Mouse (Mus musculus) G1E-ER4 (cell line): Measurements from ENCODE around the gene Cxcr5. TPM values are rescaled to one million over a fixed set of nuclear protein-coding genes. Genes with fewer than 3 reads are reported as not detected.

ENCODE experiments used
- GATA1 ChIP-seq: IDR thresholded peaks from one replicate; pipeline ENCODE4 v1.8.0; 2012; ENCODE audit warnings: low read length, inconsistent platforms
- polyA plus RNA-seq: library from polyadenylated mRNA; stranded (reverse); fragments of >175 nt; gene quantifications from 2 replicates; pipeline ENCODE4 v1.2.3, GENCODE M21; 2012

The Cxcr5 gene
- polyA plus RNA-seq, 1 experiment, result not detected

GRCm38 (mm10) chr9:44486741-44487421 lies 74.8 kb downstream of the Cxcr5 start:
- no peak for TF ChIP-seq GATA1

- TF ChIP-seq GATA1, result no peak
Measured at GRCm38 (mm10) chr9:44486335-44486734, 75.3 kb downstream of the Cxcr5 start.

- TF ChIP-seq GATA1, result no peak
Measured at GRCm38 (mm10) chr9:44485516-44486161, 76.0 kb downstream of the Cxcr5 start.

DNA sequence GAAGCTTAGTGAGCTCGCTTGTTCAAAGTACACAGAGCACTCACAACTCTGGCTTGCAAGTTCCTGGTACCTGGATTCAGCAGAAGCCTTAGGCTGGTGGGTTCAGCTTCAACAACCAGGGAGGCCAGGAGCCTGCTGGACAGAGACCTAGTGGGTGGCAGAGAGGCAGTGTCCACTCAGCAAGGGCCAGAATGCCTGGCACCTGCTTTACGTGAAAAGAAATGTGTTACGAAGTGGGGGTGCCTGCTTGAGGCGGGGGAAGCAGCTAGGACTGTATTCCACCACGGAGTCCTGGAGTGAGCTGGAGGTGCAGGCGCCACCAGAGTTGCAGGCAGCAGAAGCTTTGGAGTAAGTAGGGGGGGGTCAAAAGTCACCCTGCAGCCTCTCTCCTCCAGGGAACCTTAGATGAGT lies 76.6 kb downstream of the Cxcr5 start:
- TF ChIP-seq GATA1, result no peak

DNA sequence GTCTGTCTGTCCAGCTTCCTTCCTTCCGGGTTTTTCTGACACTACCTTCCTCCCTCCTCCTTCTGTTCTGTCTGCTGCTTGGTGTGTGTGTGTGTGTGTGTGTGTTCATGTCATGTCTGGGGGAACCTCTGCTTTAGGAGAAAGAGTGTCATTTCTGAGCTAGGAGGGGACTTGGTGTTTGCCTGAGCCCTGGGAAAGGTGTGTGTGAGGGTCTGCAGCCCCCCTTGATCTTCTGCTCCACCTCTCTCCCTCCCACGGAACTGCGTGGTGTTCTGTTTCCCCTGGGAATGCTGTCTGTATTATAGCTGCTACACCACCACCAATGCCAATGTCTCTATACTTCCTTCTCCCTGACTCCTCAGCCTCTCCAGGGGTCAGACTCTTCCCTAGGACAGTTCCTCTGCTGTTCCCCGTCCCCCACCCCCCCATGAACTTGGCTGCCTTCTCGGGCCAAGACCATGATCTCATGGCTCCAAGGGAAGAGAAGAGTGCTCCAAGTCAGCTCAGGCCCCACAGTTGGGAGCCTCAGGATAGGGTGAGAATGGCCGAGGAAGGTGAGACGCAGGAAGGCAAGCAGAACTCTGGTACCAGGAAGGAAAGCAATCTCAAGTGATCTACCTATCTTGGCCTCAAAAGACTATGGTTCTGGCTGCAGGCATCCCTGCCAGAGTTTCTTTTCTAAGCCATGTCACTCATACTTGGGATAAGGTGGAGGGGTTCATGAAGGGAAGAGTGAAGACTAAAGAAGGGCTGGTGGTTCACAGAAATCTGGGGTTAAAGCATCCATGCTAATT lies 77.2 kb downstream of the Cxcr5 start:
- no peak for TF ChIP-seq GATA1

DNA sequence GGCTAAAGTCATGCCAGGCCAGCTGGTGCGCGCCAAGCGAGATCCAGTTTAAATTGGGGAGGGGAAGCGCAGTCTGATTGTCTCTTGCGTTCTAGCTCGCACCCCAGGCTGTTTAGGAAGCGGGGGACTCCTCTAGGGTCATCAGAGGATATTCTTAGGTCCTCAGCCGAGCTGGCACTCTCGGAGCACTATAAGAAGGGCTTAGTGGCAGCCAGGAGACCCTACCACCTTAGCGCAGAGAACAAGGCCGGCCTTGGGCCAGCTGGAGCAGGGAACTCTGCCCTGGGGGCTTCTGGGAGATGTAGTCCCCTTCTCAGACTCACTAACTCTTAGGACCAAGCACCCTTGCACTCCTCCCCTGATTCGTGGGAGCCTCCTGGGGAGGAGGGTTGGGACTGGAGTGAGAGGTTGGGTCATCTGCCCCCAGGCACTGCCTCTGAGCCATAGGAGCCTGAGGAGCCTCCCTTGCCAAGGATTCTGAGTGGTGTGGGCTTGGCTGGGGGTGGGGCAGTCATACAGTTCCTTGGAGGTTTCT lies 78.1 kb downstream of the Cxcr5 start:
- TF ChIP-seq GATA1, result no peak

DNA sequence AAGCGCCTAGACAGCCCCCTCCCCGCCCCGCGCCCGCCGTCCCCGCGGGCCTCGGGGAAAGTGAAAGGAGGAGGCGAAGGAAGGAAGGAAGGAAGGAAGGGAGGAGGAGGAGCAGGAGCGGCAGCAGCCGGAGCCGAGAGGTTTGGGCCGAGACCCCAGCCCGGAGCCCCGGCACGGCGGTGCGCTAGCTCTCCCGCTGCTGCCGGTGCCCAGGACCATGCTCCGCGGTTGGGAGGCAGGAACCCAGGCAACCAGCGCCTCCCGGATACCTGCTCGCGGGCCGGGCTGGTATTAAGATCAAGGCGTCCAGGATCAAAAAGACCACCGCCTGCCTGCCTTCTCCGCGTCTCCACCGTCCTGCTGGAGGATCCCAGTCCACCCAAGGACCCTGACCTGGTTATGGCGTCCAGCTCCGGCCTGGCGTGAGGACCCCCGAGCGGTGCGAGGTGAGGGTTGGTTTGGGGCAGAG lies 78.6 kb downstream of the Cxcr5 start:
- TF ChIP-seq GATA1, result no peak

GRCm38 (mm10) chr9:44482552-44482951 lies 79.1 kb downstream of the Cxcr5 start, which contains the start of gene Bcl9l:
Bcl9l (plus strand) TSS chr9:44482825.
- no peak for TF ChIP-seq GATA1

DNA sequence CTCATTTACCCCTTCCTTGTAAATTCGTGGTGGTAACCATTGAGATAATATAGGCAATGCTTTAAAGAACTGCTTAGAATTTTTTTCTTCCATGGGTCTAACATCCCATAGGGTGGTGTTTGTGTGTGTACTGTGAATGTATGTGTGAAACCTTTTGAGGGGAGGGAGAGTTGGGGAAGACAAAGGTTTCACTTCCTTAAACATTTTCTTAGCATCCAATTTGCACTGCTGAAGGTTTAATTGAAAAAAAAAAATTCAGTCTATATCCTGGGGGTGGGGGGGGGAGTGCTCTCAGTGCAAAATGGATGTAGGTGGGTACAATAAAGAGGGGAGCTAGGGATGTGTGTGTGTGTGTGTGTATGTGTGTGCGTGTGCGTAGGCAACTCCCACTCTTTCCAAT lies 79.6 kb downstream of the Cxcr5 start:
- TF ChIP-seq GATA1, result no peak

- no peak for TF ChIP-seq GATA1
Measured at GRCm38 (mm10) chr9:44479628-44480428, 81.8 kb downstream of the Cxcr5 start.

DNA sequence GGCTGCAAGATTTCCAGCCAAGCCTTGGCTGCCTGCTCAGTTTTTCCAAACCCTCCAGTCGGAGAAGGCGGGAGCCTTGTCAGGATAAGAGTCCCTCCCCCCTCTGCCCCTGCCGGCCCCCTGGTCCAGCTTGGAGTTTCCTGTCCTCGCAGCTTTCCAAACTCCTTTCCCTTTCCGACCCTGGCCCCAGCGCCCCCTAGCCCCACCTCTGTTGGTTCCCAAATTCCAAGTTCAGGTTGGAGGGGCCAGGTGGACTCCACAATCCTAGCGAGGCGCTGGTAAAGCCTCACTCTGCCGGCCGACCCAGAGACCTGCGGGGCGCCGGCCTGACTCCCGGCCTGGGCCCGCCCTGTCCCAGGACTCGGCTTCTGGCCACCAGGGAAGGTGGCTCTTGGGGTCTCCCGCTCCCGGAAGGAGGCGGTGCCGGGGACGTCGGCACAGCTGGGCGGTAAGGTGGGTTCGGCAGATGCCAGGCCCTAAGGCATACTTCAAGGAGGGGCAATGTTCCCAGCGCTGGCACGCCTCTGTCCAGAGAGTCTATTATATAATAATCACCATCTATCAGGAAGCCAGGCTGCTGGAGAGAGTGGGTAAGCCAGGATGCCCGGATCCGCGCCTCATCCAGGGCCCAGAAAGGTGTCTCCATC lies 82.6 kb downstream of the Cxcr5 start:
- TF ChIP-seq GATA1, result no peak

DNA sequence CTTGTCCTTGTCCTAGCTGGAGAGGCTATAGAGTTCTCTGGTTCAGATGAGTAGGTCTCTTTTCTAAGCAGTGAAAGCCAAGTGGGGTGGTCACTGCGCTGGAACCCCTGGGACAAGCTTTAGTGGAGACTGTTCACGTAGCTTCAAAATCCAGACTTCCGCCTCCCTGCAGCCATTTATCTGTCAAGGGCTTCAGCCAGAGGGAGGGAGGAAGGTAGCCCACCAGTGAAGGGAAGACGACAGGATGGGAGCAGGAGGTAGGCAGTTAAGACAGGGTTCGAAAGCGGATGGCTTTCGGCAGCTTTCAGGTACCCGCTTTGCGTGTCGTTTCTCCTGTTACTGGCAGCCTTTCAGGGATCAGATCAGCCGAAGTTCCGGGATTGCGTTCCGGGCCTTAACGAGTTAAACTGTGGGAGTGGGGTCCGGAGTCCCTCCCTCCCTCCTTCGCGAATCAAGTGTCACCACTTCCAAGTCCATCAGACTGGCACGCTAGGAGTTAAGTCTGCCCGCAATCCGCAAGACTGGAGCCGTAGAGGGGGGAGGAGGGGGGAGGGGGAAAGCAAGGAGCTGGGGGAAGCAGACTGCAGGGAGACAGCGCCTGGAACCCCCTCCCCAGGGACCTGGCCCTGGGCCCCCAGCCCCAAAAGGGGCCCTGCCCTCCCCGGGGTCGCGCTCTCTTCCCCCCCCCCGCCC lies 83.3 kb downstream of the Cxcr5 start:
- no peak for TF ChIP-seq GATA1

DNA sequence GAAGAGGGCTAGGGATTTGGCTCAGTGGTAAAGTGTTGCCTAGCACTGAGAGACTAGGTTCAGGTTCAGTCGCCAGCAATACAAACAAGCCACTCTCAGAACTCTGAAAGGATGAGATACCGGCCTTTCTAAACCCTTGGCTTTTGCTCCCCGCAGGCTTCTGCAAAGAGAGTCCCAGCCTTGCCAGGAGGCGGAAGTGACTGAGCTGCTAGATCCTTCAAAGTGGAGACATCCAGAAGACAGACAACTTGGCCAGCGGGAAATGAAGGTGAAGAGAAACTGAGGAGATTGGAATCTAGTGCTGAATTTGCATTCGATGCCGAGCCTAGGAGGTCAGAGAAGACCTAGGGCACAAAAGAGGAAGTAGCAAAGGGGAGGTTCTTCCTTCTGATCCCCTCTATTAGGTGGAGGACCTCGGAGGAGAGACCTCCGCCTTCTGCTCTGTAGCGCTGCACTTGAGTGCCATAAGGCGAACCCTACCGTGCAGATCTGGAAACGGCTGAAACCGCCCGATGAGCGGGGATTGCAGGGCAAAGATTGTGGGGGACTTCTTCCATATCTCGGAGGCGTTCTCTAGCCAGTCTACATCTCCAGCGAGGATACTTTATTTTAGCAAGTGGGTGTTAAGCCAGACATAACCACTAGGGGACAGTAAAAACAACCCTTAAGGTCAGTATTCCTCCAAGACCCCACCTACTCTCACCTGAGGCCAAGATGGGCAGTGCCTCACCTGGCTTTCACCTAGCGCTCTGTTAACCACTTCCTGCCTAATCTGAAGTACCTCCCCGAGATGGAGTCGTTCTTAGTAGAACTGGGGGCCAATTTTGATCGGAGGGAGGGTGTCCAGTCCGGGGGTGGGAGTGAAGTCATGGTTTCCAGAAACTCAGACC lies 84.1 kb downstream of the Cxcr5 start:
- no peak for TF ChIP-seq GATA1
